Mouse (Mus musculus): ENCODE measurements around the gene Ly6g6e.

The Ly6g6e gene

DNA sequence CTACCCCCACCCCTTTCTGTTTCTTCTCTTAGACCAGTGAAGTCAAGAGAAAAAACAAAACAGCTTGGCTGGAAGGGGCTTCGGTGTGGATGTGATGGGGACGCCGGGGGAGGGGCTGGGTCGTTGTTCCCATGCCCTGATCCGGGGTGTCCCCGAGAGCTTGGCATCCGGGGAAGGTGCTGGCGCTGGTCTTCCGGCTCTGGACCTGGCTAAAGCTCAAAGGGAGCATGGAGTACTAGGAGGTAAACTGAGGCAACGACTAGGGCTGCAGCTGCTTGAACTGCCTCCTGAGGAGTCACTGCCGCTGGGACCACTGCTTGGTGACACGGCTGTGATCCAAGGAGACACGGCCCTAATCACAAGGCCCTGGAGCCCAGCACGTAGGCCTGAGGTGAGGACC lies 16.6 kb upstream of the Ly6g6e start:
- no peak for TF ChIP-seq GATA4 (IDR thresholded peaks at IDR 0.05; ENCODE audit: insufficient replicate concordance, low read length)

DNA sequence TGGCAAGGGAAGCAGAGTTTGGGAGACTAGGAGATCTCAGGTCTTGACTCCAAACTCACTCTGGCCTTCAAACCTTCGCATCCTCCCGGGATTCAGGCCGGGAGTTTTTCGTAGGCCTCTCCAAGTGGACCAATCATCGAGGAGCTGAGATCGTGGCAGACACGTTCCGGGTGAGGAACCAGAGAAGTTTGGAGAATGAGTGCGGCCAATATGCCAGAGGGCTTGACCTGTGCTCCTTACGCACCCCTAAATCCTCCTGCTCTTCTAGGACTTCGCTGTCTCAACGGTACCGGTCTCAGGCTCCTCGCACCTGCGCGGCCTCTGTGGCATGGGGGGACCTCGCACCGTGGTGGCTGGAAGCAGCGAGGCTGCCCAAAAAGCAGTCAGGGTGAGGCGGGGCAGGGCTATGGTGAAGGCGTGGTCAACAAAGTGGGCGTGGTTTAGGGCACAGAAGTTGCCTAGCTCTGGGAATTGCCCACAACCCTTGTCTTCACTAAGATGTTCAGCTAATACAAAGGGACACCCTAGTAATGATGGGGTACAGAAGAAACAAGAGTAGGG lies 15.9 kb upstream of the Ly6g6e start:
- no peak for TF ChIP-seq GATA4 (IDR thresholded peaks at IDR 0.05; ENCODE audit: insufficient replicate concordance, low read length)

DNA sequence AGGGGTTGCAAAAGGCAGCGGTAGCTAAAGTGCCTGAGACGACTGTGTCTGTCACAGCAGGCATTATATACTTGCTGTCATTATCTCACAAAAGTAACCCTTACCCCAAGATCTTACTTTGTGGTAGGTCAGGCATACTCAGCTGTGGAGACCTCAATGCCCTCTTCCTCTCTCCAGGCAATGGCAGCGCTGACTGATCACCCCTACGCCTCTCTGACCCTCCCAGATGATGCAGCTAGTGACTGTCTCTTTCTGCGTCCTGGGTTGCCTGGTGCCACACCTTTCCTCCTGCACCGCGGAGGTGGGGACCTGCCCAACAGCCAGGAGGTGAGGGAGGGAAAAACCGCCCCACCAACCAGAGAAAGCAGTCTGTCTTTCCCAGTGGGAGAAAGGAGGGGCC lies 15.4 kb upstream of the Ly6g6e start:
- TF ChIP-seq GATA4 (IDR thresholded peaks at IDR 0.05; ENCODE audit: insufficient replicate concordance, low read length), result no peak

DNA sequence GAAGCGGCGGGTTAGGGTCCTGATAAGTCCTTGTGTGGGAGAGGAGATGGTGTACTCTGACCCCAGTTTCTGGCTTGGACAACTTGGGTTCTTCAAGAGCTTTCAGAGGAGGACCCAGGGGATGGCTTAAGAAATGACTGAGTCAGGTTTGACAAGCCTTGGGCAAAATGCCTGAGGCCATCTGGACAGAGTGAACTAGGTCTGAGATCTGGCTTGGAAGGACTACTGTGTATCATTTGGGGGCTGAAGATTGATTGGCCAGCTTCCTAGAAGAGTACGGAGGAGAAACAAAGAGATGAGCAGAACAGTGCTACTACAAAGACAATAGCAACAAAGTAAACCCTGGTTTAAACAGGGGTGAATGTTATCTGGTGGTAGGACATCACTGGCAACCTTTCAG lies 13.2 kb upstream of the Ly6g6e start:
- TF ChIP-seq GATA4 (IDR thresholded peaks at IDR 0.05; ENCODE audit: insufficient replicate concordance, low read length), result no peak

DNA sequence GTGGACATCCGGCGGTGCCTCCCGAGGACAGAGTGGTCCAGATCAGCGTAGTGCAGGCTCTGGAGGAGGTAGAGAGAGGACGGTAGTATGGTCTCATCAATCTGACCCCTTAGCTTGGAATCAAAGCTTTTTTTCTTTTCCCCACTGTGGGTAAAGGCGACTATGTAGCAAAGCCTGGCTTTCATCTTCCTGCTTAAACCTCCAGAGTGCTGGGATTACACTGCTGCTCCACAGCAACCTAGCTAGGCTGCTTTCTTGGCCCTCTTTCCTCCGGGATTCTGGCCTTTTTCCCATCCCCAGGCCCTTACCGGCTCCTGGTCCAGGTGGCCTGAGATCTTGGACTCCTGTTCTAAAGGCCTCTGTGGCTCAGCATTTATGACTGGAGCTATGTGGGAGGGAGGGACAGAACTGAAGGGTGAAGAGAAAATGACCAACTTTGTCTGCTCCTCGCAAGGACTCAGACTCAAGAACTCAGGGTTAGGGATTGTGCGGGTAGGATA lies 12.3 kb upstream of the Ly6g6e start:
- TF ChIP-seq GATA4 (IDR thresholded peaks at IDR 0.05; ENCODE audit: insufficient replicate concordance, low read length), result no peak

DNA sequence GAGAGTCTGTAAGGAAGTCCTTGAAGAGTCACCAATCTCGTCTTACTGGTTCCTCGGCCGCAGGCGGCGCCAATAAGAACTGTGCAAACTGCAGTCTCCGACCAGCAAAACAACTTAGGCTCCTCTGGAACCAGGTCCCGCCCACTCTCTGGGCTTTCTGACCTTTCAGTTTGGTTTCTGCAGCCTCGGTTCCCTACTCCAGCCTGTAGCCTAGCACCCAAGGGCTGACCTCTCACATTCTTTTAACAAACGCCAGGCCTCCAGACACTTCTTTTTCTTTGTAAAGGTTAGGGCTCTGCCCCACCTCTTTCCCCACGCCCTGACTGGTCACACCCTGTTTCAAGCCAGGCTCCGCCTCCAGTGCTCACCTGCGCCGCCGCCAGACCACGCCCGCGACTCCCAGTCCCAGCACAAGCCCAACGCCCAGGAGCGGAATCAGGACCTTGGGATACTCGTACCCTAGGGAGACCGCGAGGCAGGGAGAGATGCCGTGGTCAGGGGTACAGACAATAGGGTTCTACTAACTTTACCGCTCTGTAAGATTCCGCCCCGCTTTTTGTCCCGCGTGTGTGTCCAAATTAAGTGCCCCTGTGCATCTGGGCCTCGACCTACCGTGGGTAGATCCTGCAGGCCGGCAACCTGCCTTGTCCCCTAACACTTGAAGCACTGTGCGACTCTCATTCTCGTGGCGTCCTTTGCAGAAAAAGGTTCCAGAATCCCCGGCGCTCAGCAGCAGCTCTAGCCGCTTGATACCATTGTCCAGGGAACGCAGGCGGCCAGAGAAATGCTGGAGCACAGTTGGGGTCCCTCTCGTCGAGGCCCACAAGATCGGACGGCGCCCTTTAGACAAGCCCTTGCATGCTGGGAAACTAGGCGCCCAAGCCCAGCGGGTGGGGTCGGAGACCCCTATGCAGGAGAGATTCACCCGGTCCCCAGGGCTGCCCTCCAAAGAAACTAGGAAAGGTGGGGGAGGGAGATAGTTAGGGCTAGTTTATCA lies 11.5 kb upstream of the Ly6g6e start, which contains the start of gene Ly6g6c:
Gene Ly6g6c, plus strand, starts transcription at position 438 of the 997 bp plus-strand sequence.
- TF ChIP-seq GATA4 (IDR thresholded peaks at IDR 0.05; ENCODE audit: insufficient replicate concordance, low read length), result no peak

DNA sequence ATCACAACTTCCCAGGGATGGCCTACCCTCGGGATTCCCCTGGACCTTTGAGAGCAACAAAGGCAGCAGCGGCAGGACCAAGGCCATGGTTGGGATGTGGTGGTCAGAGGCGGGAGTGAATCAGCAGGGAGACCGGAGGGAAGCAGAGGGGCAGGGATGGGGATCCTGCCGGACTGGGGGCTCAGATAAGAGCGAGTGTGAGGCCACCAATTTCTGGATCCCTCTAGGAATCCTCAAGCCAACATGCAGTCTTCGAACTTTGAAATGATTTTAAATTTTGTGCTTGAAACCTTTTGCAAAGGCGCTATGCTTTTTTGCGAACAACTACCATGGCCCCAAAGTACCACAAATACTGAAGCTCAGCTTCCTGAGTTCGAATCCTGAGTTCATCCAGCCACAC lies 10.6 kb upstream of the Ly6g6e start, which contains the start of gene Mpig6b:
Gene Mpig6b, minus strand, starts transcription at position 101 of the 400 bp plus-strand sequence.
- no peak for TF ChIP-seq GATA4 (IDR thresholded peaks at IDR 0.05; ENCODE audit: insufficient replicate concordance, low read length)

DNA sequence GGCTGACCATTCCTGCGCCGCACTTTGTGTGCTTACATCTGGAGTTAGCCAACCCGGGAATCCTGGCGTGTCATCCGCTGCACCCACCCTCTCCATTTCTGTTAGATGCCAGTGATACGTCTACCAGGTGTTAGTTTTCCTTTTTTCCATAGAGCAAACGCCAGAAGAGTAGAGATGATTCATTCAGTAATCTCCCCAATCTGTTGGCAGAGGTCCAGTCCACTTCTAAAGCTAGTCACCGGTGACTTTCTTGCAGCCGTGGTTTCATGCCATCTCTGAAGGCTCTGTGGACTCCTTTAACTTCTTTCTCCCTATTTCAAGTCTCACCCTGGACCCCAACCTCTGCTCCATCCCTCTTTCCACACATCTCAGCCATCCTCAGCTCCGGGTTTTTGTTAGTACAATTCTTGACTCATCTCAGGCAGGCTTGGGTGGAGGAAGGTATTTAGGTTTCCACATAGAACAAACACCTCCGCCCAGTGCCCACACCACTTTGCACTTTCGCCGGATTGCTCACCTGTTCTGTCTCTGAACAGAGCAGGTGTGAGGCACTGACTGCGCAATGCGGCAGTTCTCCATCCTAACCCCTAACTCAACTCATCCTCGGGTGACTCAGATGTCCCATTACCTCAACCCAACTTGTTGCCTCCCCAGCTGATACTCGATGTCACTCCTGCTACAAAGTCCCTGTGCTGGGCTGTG lies 8.3 kb upstream of the Ly6g6e start:
- TF ChIP-seq GATA4 (IDR thresholded peaks at IDR 0.05; ENCODE audit: insufficient replicate concordance, low read length), result no peak

DNA sequence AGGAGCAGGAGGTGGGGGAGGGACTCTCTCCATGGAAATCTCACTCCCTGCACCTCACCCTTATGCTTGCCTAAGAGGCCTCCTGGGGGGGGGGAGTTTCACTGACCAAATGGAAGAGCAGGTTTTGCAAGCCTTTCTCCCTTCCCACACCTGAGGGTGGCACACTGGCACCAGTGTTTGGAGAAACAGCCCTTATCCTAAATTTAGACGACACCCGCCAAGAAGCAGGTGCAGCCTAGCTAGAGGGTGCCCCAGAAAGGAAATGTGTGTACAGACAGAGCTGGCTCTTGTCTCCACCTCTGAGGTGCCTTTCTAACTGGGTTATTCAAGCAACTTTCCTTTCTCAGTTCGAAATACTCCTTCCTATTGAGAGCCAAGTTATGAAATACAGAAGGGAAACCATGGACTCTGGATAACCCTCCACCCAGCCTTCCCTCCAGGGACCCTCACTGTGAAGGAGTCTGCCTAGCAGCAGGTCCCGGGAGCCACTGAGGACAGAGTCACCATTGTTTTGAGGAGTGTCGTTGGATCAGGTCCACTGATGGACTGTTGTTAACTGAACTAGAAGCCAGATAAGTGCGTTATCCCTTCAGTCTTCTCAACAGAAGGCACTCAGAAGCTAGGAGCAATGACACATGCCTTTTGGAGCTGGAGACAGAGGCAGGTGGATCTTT lies 6.0 kb upstream of the Ly6g6e start:
- TF ChIP-seq GATA4 (IDR thresholded peaks at IDR 0.05; ENCODE audit: insufficient replicate concordance, low read length), result no peak

DNA sequence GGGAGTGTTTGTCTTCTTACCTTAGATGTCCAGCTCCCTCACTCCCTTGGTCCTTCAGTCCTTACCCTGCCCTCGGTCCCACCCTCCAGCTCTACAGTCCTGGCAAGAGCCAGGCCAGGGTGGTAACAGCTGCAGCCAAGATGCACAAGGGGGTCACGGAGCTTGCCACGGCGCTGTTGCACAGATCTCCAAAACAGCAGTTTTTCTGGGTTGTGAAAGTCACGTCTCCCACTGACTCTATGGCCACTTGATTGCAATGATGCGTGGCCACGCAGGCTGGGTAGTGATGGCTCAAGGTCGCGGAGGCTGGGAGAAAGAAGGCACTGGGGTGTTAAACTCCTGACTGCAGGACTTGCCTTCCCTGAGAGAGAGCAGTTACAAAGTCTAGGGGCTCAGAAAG lies 5.2 kb upstream of the Ly6g6e start:
- TF ChIP-seq GATA4 (IDR thresholded peaks at IDR 0.05; ENCODE audit: insufficient replicate concordance, low read length), result no peak

DNA sequence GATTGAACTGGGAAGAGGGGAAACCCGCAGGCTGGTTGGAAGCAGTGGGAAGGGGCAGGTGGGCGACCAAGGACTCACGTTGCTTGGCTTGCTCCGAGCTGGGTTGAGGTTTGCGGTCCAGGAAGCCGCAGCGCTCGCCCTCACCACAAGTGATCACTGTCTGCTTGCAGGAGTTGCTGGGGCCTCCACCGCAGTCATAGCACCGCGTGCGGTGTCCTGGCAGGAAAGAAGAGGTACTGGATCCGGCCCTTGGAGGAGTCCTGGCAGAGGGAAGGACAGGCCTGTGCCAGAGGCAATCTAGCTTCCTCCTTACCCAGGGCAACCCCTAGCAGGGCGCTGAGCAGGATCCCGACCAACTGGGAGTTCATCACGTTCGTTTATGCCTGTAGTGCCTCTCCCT lies 2.6 kb upstream of the Ly6g6e start:
- TF ChIP-seq GATA4 (IDR thresholded peaks at IDR 0.05; ENCODE audit: insufficient replicate concordance, low read length), result no peak

DNA sequence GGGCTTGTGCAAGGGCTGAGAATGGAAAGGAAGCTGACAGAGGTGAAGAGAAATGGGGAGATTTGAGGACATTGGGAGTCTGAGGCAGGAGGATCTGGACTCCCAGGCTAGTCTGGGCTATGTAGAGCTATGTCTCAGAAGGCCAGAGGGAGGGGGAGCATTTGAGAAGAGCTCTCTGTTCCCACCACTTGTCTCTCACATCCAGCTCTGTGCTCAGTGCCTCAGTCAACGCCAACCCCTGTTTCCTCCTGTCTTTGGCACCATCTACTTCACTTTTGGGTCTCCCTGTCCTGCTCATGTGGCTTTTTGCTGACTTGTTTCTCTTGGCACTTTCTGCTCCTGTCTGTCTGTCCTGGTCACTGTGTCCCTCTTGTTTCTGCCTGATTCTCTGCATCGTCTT lies 583 bp downstream of the Ly6g6e start:
- TF ChIP-seq GATA4 (IDR thresholded peaks at IDR 0.05; ENCODE audit: insufficient replicate concordance, low read length), result no peak

DNA sequence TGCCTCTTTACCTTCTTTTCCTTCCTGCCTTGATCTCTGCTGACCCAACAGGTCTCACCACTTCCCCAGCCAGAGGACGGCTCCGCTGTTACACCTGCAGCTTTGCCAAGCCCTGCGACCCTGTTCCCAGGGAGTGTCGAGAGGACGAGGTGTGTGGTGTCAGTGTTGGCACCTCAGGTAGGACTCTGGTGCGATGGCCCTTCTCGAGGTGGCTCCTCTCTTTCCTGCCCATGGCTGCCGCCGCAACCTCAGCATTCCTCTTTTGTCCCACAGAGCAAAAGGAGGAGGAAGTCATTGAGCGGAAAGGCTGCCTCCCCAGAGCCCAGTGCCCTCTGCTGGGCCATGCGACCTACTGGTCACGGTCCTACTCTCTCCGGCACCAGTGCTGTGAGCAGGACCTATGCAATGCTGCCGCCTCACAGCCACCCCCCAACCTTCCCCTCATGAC lies 1.1 kb downstream of the Ly6g6e start, which contains the start of gene Ly6g6d:
Gene Ly6g6d, minus strand, starts transcription at position 280 of the 448 bp plus-strand sequence.
- no peak for TF ChIP-seq GATA4 (IDR thresholded peaks at IDR 0.05; ENCODE audit: insufficient replicate concordance, low read length)

DNA sequence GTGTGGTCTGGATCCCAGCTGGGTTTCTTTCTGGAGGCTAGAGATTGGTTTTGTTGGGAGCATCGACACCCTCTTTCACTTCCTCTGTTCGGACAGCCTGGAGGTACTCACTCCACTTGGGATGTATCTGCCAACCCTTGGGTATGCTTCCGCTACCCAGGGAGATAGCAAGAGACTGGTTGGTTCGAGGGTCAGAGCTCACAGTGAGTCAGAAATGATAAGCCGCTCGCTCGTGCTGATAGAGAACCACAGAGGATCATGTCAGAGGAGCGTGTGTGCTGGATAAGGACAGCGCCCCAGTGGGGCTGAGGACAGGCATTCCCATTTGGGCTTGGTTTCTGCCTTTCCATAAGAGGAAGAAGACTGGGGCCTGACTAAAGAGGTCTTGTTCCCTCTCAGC lies 3.1 kb downstream of the Ly6g6e start:
- TF ChIP-seq GATA4 (IDR thresholded peaks at IDR 0.05; ENCODE audit: insufficient replicate concordance, low read length), result peak; percentile 71; the same call in 1 of the 2 replicates

DNA sequence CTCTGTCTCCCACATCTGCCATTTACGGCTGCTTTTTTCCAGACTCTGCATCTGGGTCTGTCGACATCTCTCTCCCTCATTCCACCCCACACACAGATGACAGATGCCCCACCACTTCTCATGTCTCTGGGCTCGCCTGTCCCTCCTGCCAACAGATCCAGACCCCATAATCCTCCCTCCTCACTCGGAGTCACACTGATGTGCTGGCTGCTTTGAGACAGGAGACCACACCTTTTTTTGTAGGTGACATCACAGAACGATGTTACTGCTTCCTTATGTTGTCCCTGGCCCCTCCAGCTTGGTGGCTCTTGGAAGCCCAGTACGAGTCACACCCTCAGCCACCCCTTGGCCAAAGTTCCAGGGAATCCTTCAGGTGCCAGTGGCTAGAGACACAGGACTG lies 3.5 kb downstream of the Ly6g6e start:
- TF ChIP-seq GATA4 (IDR thresholded peaks at IDR 0.05; ENCODE audit: insufficient replicate concordance, low read length), result no peak

Data from liver, adult (tissue).